Mouse (Mus musculus) thymus, adult 2 months (tissue): ENCODE measurements around the gene Gabbr2.

ENCODE experiments used
- CTCF ChIP-seq: fragments of 200-500 bp; IDR thresholded peaks from 2 replicates; pipeline ENCODE4 v1.5.1; 2012; ENCODE audit warnings: mild to moderate bottlenecking, control low read depth, low read length, moderate library complexity, borderline replicate concordance; ENCODE audit not compliant: control insufficient read depth, poor library complexity, insufficient read depth; ENCODE audit errors: extremely low read depth
- POLR2A ChIP-seq: fragments of 200-500 bp; IDR thresholded peaks from 2 replicates; pipeline ENCODE4 v1.6.1; 2012; ENCODE audit warnings: mild to moderate bottlenecking, low read length, control low read depth, moderate library complexity; ENCODE audit not compliant: control insufficient read depth, poor library complexity, insufficient read depth; ENCODE audit errors: extremely low read depth

DNA sequence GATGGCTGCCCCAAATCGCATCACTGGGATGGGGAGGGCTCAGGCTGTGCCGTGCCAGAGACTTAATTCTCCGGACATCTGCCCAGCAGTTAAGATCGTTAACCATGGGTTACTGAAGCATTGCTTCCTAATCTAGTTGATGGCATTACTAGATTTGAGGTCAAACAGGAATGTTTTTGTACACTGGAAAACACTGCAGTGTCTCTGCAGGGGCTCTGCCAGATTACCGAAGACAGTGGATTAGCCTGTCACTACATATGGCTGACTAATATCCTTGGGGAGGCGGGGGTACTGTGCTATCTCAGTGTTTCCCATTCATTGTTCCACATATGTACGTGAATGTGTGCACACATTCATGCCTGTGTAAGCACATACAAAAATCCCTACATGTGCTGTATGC, 225.3 kb downstream of the Gabbr2 start:
- TF ChIP-seq POLR2A (no peak), CTCF (no peak)
